Mouse (Mus musculus): ENCODE data around the gene Prdm1.

DNA sequence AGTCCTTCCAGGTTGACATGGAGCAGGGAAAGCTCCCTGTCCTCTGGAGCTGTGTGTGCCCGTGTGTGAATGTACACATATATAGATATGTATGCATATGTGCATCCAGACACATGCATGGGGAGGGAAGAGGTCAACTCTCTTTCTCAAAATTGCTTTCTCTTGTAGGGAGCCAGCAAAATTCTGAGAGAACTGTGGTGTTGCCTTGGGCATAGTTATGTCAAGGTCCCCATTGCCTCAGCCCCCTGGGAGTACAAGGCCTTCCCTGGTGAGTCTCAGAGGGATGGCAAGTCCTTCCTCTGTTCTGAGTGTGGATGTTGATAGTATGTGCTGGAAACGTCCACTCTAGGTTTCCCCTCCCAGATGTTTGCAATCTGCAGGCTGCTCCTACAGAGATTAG, 109.4 kb downstream of the Prdm1 start:
- no peak for TF ChIP-seq CTCF (IDR thresholded peaks at IDR 0.05; ENCODE audit: low read depth)
- no peak for TF ChIP-seq EP300 (IDR thresholded peaks at IDR 0.05; ENCODE audit: low read depth)

All from liver, embryonic 14.5 days (tissue).